Mouse (Mus musculus) thymus, postnatal 0 days (tissue): ENCODE data around the gene Rreb1. TPM values are rescaled to one million over a fixed set of nuclear protein-coding genes. Genes with fewer than 3 reads are reported as not detected.

ENCODE experiments used
- DNase-seq: peaks from one replicate; pipeline ENCODE4 v3.0.0-alpha.2; 2015; ENCODE audit warnings: low spot score
- polyA plus RNA-seq: library from polyadenylated mRNA; unstranded; fragments of >200 nt; fragmentation: Nextera tagmentation; extraction: Ambion mirVana; gene quantifications from 2 replicates; pipeline ENCODE4 v1.2.1, GENCODE M21; 2015

Gene Rreb1
- polyA plus RNA-seq, 1 experiment from 2014 or later: 9.6 TPM

- no peak for DNase-seq
These were observed 73.4 kb downstream of the Rreb1 start for GRCm38 (mm10) chr13:37851617-37852016.

GRCm38 (mm10) chr13:37852850-37853249 lies 74.7 kb downstream of the Rreb1 start:
- no peak for DNase-seq

GRCm38 (mm10) chr13:37853441-37853840 lies 75.2 kb downstream of the Rreb1 start:
- DNase-seq: peak; percentile 60

GRCm38 (mm10) chr13:37854031-37854431 lies 75.8 kb downstream of the Rreb1 start:
- peak; percentile 51 for DNase-seq

- DNase-seq: peak; percentile 45
These were observed 76.4 kb downstream of the Rreb1 start for GRCm38 (mm10) chr13:37854455-37855220.

GRCm38 (mm10) chr13:37855221-37855757 lies 77.1 kb downstream of the Rreb1 start:
- no peak for DNase-seq

GRCm38 (mm10) chr13:37855765-37856164 lies 77.6 kb downstream of the Rreb1 start:
- no peak for DNase-seq

GRCm38 (mm10) chr13:37856537-37856936 lies 78.3 kb downstream of the Rreb1 start:
- no peak for DNase-seq

- DNase-seq: peak; percentile 94
These were observed 79.3 kb downstream of the Rreb1 start for GRCm38 (mm10) chr13:37857284-37858065.

GRCm38 (mm10) chr13:37858066-37858501 lies 79.9 kb downstream of the Rreb1 start:
- DNase-seq: peak; percentile 63

GRCm38 (mm10) chr13:37858508-37858907 lies 80.3 kb downstream of the Rreb1 start:
- no peak for DNase-seq

- DNase-seq: no peak
These were observed 81.6 kb downstream of the Rreb1 start for GRCm38 (mm10) chr13:37859782-37860181.

GRCm38 (mm10) chr13:37860204-37860603 lies 82.0 kb downstream of the Rreb1 start:
- no peak for DNase-seq

GRCm38 (mm10) chr13:37860789-37861188 lies 82.6 kb downstream of the Rreb1 start:
- no peak for DNase-seq

- DNase-seq: no peak
These were observed 84.3 kb downstream of the Rreb1 start for GRCm38 (mm10) chr13:37862492-37862891.

GRCm38 (mm10) chr13:37863643-37864042 lies 85.4 kb downstream of the Rreb1 start:
- DNase-seq: no peak

- DNase-seq: no peak
These were observed 86.5 kb downstream of the Rreb1 start for GRCm38 (mm10) chr13:37864697-37865096.

GRCm38 (mm10) chr13:37866296-37866695 lies 88.1 kb downstream of the Rreb1 start:
- no peak for DNase-seq

GRCm38 (mm10) chr13:37866846-37867245 lies 88.6 kb downstream of the Rreb1 start:
- DNase-seq: no peak

GRCm38 (mm10) chr13:37870118-37870908 lies 92.1 kb downstream of the Rreb1 start:
- DNase-seq: peak; percentile 80

- DNase-seq: no peak
These were observed 94.1 kb downstream of the Rreb1 start for GRCm38 (mm10) chr13:37872142-37872835.
